Mouse (Mus musculus) CH12.LX (cell line): Measurements from ENCODE around the gene Pik3cg.

Experiments used
- CHD1 ChIP-seq: IDR thresholded peaks from 2 replicates; pipeline ENCODE4 v1.6.1; 2012; ENCODE audit warnings: low read depth, low read length, improper control_type of control experiment, inconsistent platforms
- CTCF ChIP-seq, 2 experiments: IDR thresholded peaks in 1 of 2; conservative IDR thresholded peaks in 1 of 2; 2 replicates each; pipeline ENCODE4 v1.5.1; 2011 to 2012; ENCODE audit warnings: low read depth in 2 of 2, low read length in 2 of 2, improper control_type of control experiment in 1 of 2, inconsistent platforms in 1 of 2, mild to moderate bottlenecking in 1 of 2, moderate library complexity in 1 of 2
- E2F4 ChIP-seq: IDR thresholded peaks from 2 replicates; pipeline ENCODE4 v1.6.1; 2011; ENCODE audit warnings: low read depth, low read length, improper control_type of control experiment; ENCODE audit not compliant: insufficient replicate concordance
- EP300 ChIP-seq: IDR thresholded peaks from 2 replicates; pipeline ENCODE4 v1.6.1; 2011; ENCODE audit warnings: low read length, improper control_type of control experiment
- MAX ChIP-seq: IDR thresholded peaks from 2 replicates; pipeline ENCODE4 v1.6.1; 2011; ENCODE audit warnings: low read length, improper control_type of control experiment
- MXI1 ChIP-seq: IDR thresholded peaks from 2 replicates; pipeline ENCODE4 v1.6.1; 2011; ENCODE audit warnings: mild to moderate bottlenecking, low read depth, low read length, improper control_type of control experiment
- POLR2A ChIP-seq: IDR thresholded peaks from 2 replicates; pipeline ENCODE4 v1.6.1; 2011; ENCODE audit warnings: low read depth, mild to moderate bottlenecking, improper control_type of control experiment, low read length

GRCm38 (mm10) chr12:32172826-32173225 is 35.6 kb downstream of the Pik3cg start:
- TF ChIP-seq CTCF (conservative IDR thresholded peaks at IDR 0.05 in 1 of 2, IDR thresholded peaks at IDR 0.05 in 1 of 2; ENCODE audit: low read depth in 2 of 2, low read length in 2 of 2) (no peak), POLR2A (no peak), E2F4 (no peak), EP300 (peak; percentile 29; the same call in 1 of the 2 replicates), CHD1 (no peak), MXI1 (no peak), MAX (no peak)
